Mouse (Mus musculus) midbrain, embryonic 10.5 days (tissue): ENCODE measurements around the gene Dnah6. TPM values are rescaled to one million over a fixed set of nuclear protein-coding genes. Genes with fewer than 3 reads are reported as not detected.

Experiments used
- DNase-seq: peaks from one replicate; pipeline ENCODE4 v3.0.0-alpha.2; 2017; ENCODE audit warnings: low spot score
- H3K27ac ChIP-seq: fragments of 300-500 bp; sonication (generic); replicated peaks from 2 replicates; pipeline ENCODE4 v1.5.1; 2016; ENCODE audit warnings: mild to moderate bottlenecking
- H3K27me3 ChIP-seq: fragments of 300-500 bp; sonication (generic); 2 replicates; pipeline ENCODE4 v1.6.1; 2016; ENCODE audit warnings: low read depth, mild to moderate bottlenecking; ENCODE audit not compliant: poor library complexity, severe bottlenecking
- H3K36me3 ChIP-seq: fragments of 300-500 bp; sonication (generic); 2 replicates; pipeline ENCODE4 v1.6.1; 2016; ENCODE audit warnings: mild to moderate bottlenecking, moderate library complexity
- H3K4me1 ChIP-seq: fragments of 300-500 bp; sonication (generic); 2 replicates; pipeline ENCODE4 v1.6.1; 2016
- H3K4me3 ChIP-seq: fragments of 300-500 bp; sonication (generic); 2 replicates; pipeline ENCODE4 v1.5.1; 2016; ENCODE audit warnings: mild to moderate bottlenecking, moderate library complexity
- H3K9me3 ChIP-seq: fragments of 300-500 bp; sonication (generic); replicated peaks from 2 replicates; pipeline ENCODE4 v1.6.1; 2016; ENCODE audit warnings: mild to moderate bottlenecking
- WGBS: fragments of 180-500 bp; shearing (Covaris S2); methylation state at CpG from one replicate; pipeline ENCODE4 v1.1.7; 2016; 5-methylcytosine and 5-hydroxymethylcytosine counted together
- polyA plus RNA-seq: library from polyadenylated mRNA; unstranded; fragments of >200 nt; fragmentation: Nextera tagmentation; extraction: Ambion mirVana; gene quantifications from 2 replicates; pipeline ENCODE4 v1.2.1, GENCODE M21; 2016

Dnah6 gene
- polyA plus RNA-seq, 1 experiment from 2014 or later, result 0.05 TPM

DNA sequence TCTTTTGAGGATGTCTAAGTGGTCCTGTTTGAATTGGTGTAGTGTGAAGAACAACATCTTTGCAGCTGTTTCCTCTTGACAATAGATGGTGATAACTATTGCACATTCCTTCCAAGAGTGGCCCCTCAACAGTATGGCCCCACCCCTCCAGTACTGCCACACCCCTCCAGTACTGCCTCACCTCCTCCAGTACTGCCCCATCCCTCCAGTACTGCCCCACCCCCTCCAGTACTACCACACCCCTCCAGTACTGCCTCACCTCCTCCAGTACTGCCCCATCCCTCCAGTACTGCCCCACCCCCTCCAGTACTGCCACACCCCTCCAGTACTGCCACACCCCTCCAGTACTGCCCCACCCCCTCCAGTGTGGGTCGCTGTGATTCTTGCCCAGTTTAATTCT, 219.1 kb downstream of the Dnah6 start:
- DNase-seq, result no peak
- H3K27ac ChIP-seq, result no peak overlapping the region
- no peaks in the 10 kb centered on the region for H3K9me3 ChIP-seq
- H3K36me3 ChIP-seq, result no peaks in the 10 kb centered on the region
- WGBS, result 37% methylated on average over 1 of the region's 1 CpGs
- H3K4me3 ChIP-seq, result no peak overlapping the region
- H3K4me1 ChIP-seq, result no peaks in the 10 kb centered on the region
- H3K27me3 ChIP-seq, result no peaks in the 10 kb centered on the region

DNA sequence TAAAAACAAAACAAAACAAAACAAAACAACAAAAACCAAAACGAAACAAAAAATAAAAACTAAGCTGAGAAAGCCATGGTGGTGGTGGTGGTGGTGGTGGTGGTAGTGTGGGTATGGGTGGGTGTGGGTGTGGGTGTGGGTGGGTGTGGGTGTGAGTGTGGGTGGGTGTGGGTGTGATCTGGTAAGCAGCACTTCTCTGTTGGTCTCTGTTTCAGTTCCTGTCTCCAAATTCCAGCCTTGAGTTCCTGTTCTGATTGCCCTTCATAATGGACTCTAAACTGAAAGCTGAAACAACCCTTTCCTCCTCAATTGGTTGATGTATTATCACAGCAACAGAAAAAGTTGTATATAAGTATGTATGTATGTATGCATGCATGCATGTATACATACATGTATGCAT, 222.6 kb downstream of the Dnah6 start:
- no peaks in the 10 kb centered on the region for H3K27me3 ChIP-seq
- H3K27ac ChIP-seq, result no peak overlapping the region
- no peaks in the 10 kb centered on the region for H3K9me3 ChIP-seq
- no peak for DNase-seq
- no peaks in the 10 kb centered on the region for H3K4me1 ChIP-seq
- H3K4me3 ChIP-seq, result no peak overlapping the region
- H3K36me3 ChIP-seq, result no peaks in the 10 kb centered on the region
- 86% methylated on average over 1 of the region's 1 CpGs for WGBS

DNA sequence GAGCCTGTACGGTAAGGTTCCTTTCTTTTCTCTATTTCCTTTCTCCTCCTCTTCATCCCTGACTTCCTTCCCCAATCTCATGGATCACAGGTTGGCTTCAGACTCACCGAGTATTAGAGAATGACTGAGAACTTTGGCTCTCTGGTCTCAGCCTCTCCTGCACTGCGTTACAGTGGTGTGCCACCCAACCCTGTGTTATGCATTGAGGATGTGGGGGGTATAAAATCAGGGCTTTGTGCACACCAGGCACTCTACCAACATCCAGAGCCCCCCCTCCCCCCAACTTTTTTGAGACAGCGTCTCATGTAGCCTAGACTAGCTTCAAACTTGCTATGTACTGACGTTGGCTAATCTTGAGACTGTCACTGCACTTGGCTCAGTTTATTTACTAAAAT, 227.8 kb downstream of the Dnah6 start:
- 85% methylated on average over 5 of the region's 5 CpGs for WGBS
- no peak overlapping the region for H3K4me3 ChIP-seq
- no peak for DNase-seq
- no peaks in the 10 kb centered on the region for H3K9me3 ChIP-seq
- H3K27ac ChIP-seq, result no peak overlapping the region
- H3K4me1 ChIP-seq, result peaks cover 7% of the 10 kb centered on the region
- no peaks in the 10 kb centered on the region for H3K36me3 ChIP-seq
- H3K27me3 ChIP-seq, result no peaks in the 10 kb centered on the region

DNA sequence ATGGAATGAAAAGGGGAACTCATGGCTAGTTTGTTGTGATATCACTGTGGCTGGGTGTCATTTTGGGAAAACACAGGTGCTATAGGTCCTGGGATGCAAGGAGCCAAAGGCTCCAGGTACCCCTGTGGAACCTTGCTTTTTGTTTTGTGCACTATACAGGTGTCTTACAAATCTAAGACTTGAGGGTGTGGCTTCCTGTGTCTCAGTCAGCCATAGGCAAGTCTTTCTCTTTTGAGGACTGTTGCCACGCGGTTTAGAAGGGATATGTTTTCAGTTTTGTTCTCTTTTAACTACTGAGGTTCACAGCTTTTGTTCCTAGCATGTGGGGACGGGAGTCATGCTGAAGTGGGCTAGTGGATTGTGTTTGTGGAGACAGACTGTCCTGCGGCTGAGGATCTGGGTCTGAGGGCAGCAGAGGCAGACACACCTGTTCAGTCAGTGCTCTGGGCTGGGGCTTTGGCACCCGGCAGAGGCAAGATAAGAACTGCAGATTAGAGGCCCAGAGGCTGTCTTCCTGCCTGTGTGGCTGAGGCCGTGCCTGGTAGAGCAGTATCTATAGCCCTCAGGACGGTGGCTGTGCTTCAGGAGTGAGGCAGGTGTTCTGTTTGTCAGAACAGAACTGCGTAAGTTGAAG, 228.3 kb downstream of the Dnah6 start:
- H3K9me3 ChIP-seq, result no peaks in the 10 kb centered on the region
- DNase-seq, result no peak
- peaks cover 9% of the 10 kb centered on the region for H3K4me1 ChIP-seq
- no peak overlapping the region for H3K4me3 ChIP-seq
- no peak overlapping the region for H3K27ac ChIP-seq
- no peaks in the 10 kb centered on the region for H3K36me3 ChIP-seq
- 78% methylated on average over 8 of the region's 8 CpGs for WGBS
- no peaks in the 10 kb centered on the region for H3K27me3 ChIP-seq

DNA sequence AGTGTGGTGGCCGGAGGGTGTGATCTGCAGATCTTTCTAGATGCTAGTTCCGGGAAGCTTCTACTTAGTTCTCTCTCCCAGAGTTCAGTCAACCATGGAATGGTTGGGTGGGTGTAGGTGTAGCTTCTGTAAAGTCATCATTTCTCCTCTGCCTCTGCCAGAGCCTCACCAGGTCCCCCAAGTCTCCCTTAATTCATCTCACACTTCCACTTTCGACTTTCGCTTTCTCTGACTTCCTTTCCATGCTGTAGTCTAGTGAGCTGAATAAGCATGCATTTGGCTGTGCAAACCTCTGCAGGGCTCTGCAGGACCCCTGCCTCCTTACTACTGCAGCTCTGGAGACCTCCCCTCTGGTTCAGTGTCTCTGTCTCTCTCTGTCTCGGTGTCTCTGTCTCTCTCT, 231.2 kb downstream of the Dnah6 start:
- no peak for DNase-seq
- Histone ChIP-seq H3K27ac (no peak overlapping the region), H3K36me3 (no peaks in the 10 kb centered on the region), H3K27me3 (no peaks in the 10 kb centered on the region), H3K4me3 (no peak overlapping the region), H3K9me3 (no peaks in the 10 kb centered on the region), H3K4me1 (peaks cover 9% of the 10 kb centered on the region)
- 90% methylated on average over 5 of the region's 5 CpGs for WGBS

DNA sequence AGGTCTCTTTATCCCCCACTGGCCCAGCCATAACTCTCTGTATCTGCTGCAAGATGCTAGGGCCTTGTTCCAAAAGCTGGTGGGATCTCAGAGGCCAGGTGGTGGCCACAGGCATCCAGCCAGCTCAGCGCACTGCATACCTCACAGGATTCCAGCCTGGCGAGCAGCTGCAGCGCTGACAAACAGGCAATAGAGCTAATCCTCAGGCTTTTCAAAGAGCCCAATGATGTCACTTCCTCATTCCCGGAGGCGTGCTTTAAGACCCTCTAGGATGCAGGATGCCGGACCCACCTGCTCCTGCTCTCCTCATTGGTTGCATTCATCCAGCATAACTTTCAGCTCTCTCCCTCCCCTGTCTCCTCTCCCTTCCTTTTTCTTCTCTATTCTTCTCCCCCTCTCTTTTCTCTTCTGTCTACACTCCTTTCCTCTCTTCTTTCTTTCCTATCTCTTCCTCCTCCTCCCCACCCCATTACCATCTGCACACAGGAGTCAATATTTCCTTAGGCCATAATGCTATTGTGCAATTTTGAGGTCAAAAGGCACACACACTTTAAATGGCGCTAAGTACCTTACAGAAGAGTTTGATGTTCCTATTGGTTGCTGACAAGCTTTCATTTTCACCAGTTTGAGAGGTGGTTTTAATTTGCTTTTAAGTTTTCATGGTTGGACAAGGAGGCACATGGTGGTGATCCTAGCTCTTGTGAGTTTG, 232.3 kb downstream of the Dnah6 start:
- 33% methylated on average over 7 of the region's 7 CpGs for WGBS
- Histone ChIP-seq H3K4me3 (peak overlapping the region; percentile 7; the same call in 1 of the 2 replicates), H3K27me3 (no peaks in the 10 kb centered on the region), H3K9me3 (no peaks in the 10 kb centered on the region), H3K4me1 (peaks cover 9% of the 10 kb centered on the region), H3K36me3 (no peaks in the 10 kb centered on the region), H3K27ac (peak overlapping the region; percentile 76)
- DNase-seq, result peak; percentile 52

DNA sequence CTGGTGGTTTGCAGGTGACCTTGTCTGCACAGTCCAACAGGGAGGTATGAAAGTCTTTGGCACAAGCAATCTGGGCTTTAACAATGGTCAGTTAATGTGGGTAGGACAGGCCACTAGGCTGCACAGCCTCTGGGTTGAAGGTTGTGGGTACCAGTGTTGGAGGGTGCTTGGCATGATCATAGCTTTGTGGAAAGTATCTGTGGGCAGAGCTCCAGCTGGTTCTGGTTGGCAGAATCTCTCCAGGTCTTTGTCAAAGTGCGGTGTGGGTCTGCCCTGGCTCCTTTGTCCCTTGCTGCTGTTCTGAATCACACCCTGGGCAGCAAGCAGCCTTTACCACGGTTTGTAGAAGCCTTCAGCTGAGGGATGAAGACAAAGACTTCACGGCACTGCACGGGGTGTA, 238.9 kb downstream of the Dnah6 start:
- Histone ChIP-seq H3K4me3 (no peak overlapping the region), H3K9me3 (no peaks in the 10 kb centered on the region), H3K4me1 (peaks cover 6% of the 10 kb centered on the region), H3K27ac (no peak overlapping the region), H3K36me3 (no peaks in the 10 kb centered on the region), H3K27me3 (no peaks in the 10 kb centered on the region)
- 71% methylated on average over 4 of the region's 4 CpGs for WGBS
- DNase-seq, result no peak

DNA sequence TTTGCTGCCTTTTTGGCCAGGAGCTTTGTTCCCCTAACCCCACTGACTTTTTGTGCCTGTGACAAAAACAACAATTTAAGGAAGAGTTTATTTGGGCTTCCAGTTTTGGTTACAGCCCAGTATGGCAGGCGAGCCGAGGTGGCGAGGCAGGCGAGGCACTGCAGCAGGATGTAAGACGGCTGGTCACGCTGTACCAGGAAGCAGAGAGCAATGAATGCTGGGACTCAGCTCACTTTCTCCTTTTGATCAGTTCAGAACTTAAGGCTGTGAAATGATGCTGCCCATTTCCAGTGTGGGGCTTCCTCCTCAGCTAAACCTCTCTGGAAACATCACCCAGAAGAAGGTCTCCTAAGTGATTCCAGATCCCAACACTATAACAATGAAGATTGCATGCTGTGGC, 239.6 kb downstream of the Dnah6 start:
- 79% methylated on average over 6 of the region's 6 CpGs for WGBS

DNA sequence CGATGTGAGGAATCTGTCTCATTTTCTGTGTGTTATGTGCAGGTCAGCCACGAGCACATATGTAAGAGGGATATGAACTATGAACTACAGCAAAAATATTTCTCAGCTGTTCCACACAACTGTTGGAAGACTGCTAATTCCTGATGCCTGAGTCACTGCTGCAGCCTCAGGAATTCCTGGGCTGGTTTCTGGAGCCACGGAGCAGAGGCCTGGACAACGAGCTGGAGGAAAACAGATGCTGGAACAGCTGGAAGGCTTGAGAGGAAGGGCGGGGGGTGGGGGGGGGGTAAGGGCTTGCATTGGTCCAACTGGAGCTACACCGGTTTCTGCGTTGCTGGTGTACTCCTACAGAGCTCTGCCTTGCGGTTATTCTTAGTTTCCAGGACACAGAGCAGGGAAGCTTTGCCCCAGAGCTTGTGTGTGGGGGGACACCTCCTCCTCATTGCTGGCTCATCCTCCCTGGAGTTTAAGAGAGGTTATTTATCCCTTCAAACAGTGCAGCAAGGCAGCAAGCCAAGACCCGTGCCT, 240.3 kb downstream of the Dnah6 start:
- H3K27ac ChIP-seq, result 0 out of 2 replicates have a peak overlapping the region, but pooled peaks have one; percentile 18
- H3K4me1 ChIP-seq, result peaks cover 6% of the 10 kb centered on the region
- no peak overlapping the region for H3K4me3 ChIP-seq
- no peaks in the 10 kb centered on the region for H3K36me3 ChIP-seq
- peak; percentile 30 for DNase-seq
- H3K9me3 ChIP-seq, result no peaks in the 10 kb centered on the region
- WGBS, result 49% methylated on average over 9 of the region's 9 CpGs
- H3K27me3 ChIP-seq, result no peaks in the 10 kb centered on the region

More for the DNA sequence above, 239.6 kb downstream of the Dnah6 start:
- no peaks in the 10 kb centered on the region for H3K36me3 ChIP-seq
- H3K27me3 ChIP-seq, result no peaks in the 10 kb centered on the region
- no peak overlapping the region for H3K4me3 ChIP-seq
- peaks cover 6% of the 10 kb centered on the region for H3K4me1 ChIP-seq
- DNase-seq, result no peak
- H3K9me3 ChIP-seq, result no peaks in the 10 kb centered on the region
- H3K27ac ChIP-seq, result no peak overlapping the region

DNA sequence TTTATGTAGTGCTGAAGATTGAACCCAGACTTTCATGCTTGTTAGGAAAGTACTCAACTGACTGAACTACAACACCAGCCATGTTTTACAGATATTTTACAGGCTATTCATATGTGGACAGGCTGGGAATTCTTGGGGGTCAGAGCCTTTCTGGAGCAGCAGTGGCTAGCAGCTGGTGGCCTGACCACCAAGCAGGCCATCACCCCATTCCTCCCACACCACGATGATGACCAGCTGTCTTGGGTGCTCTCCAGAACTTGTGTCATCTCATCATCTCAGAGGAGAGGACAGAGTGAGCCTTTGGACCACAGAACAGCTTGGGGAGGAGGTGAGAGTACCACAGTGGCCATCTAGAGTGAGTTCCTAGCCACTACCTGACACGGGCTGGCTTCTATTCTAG, 244.6 kb downstream of the Dnah6 start:
- DNase-seq, result no peak
- WGBS, result 85% methylated on average over 2 of the region's 2 CpGs
- Histone ChIP-seq H3K27ac (no peak overlapping the region), H3K4me3 (no peak overlapping the region), H3K27me3 (no peaks in the 10 kb centered on the region), H3K36me3 (no peaks in the 10 kb centered on the region), H3K9me3 (no peaks in the 10 kb centered on the region), H3K4me1 (peaks cover 6% of the 10 kb centered on the region; the same call in 1 of the 2 replicates)

DNA sequence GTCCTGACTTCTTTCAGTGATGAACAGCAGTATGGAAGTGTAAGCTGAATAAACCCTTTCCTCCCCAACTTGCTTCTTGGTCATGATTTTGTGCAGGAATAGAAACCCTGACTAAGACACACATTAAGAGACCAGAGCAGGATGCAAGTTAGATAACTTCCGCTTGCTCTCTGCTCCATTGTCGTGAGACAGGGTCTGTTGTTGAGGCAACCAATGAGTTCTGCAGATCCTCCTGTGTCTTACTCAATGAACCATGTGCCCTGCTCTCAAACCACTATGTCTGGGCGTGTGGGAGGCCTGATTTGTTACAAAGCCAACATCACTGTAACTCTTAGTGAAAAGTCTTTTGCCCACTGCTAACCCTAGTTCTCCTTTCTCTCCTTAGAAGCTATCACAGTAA, 250.4 kb downstream of the Dnah6 start:
- Histone ChIP-seq H3K4me3 (no peak overlapping the region), H3K4me1 (no peaks in the 10 kb centered on the region; the same call in 1 of the 2 replicates), H3K27me3 (no peaks in the 10 kb centered on the region), H3K36me3 (no peaks in the 10 kb centered on the region), H3K27ac (no peak overlapping the region), H3K9me3 (no peaks in the 10 kb centered on the region)
- WGBS, result 80% methylated on average over 3 of the region's 3 CpGs
- no peak for DNase-seq

DNA sequence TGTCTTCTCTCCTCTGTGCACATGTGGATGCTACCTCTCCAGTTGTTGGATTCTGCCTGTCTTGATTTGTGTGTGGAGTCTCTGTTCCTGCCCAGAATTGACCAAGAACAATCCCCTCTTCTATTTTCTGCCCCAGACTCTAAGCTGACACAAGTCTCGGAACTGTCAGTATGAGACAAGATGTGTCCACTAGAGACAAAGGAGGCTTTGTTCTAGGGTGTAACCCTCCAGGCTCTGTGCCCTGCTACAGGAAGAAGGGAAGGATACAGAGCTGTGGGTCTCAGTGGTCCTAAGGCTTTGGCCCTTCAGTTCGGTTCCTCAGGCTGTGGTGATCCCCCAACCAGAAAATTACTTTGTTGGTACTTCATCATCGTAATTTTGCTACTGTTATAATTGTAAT, 251.7 kb downstream of the Dnah6 start:
- H3K27me3 ChIP-seq, result no peaks in the 10 kb centered on the region
- no peaks in the 10 kb centered on the region for H3K36me3 ChIP-seq
- WGBS, result 66% methylated on average over 3 of the region's 3 CpGs
- no peak overlapping the region for H3K27ac ChIP-seq
- no peak for DNase-seq
- H3K4me3 ChIP-seq, result no peak overlapping the region
- H3K9me3 ChIP-seq, result no peaks in the 10 kb centered on the region
- no peaks in the 10 kb centered on the region; the same call in 1 of the 2 replicates for H3K4me1 ChIP-seq
